15 mouse cellular contexts compared by ENCODE assay signal in the genomic region with DNA sequence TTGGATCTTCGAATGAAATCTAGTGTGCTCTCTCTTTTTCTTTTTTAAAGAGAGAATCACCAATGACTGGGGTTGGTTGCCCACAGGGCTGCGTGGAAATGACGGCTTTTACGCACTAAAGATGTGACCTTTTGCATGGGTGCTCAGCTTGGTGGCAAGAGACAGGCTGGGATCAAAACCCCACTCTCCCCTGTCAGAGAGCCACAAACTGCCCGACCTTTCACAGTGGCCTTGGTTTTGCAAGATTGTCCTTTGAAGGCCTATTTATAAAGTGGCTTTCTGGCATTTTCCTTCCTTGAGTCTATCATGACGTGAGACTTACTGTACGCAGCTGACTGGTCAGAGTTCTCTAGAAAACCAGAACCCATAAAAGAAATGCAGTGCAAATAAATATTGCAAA.
"Had no signal": no experiment of that assay in that cellular context is flagged by ENCODE, and none has a peak within 500 bp of the region (broad histone marks: within the 10 kb centered on the region; RNA-seq: fewer than 3 reads in every experiment).

No protein-coding gene starts in this region.

- ATAC-seq: intestine, embryonic 16.5 days had no signal

- H3K27ac ChIP-seq: kidney, postnatal 0 days; limb, embryonic 13.5 days; liver, embryonic 14.5 days; neural tube, embryonic 12.5 days; stomach, embryonic 15.5 days had no signal

- DNase-seq: kidney, adult 8-10 months; kidney, postnatal 36 days; left cerebral cortex, postnatal 4 days; lung, adult 18-20 months; lung, postnatal 14 days; right cerebral cortex, postnatal 14 days; thymus, adult 2 months; thymus, postnatal 25 days had no signal

- H3K9me3 ChIP-seq: limb, embryonic 13.5 days; neural tube, embryonic 12.5 days; stomach, embryonic 15.5 days had no signal

- H3K4me2 ChIP-seq: limb, embryonic 13.5 days; neural tube, embryonic 12.5 days; stomach, embryonic 15.5 days had no signal

- H3K27me3 ChIP-seq: limb, embryonic 13.5 days; neural tube, embryonic 12.5 days; stomach, embryonic 15.5 days had no signal

- H3K4me1 ChIP-seq: limb, embryonic 13.5 days; neural tube, embryonic 12.5 days; stomach, embryonic 15.5 days had no signal

- H3K4me3 ChIP-seq: limb, embryonic 13.5 days; myocyte; neural tube, embryonic 12.5 days; stomach, embryonic 15.5 days had no signal

- H3K9ac ChIP-seq: limb, embryonic 13.5 days; liver, embryonic 14.5 days; neural tube, embryonic 12.5 days; stomach, embryonic 15.5 days had no signal

- H3K36me3 ChIP-seq: limb, embryonic 13.5 days; neural tube, embryonic 12.5 days; stomach, embryonic 15.5 days had no signal
